Mouse (Mus musculus) right cerebral cortex, adult 2 months (tissue): Measurements from ENCODE around the gene Gadd45g.

Source experiments
- DNase-seq, 2 experiments: peaks; one replicate each; pipeline ENCODE4 v3.0.0; 2021 to 2022; ENCODE audit warnings: low spot score in 2 of 2

Gadd45g gene

GRCm38 (mm10) chr13:51846301-51846867 lies at the start of gene Gadd45g:
Gene Gadd45g (plus strand): TSS chr13:51846678.
- peak; percentile 94 to 95 for DNase-seq

- DNase-seq, result no peak
Measured at GRCm38 (mm10) chr13:51797899-51798746, 48.4 kb upstream of the Gadd45g start.

GRCm38 (mm10) chr13:51799735-51800522 lies 46.5 kb upstream of the Gadd45g start:
- DNase-seq, result no peak

- DNase-seq, result no peak
Measured at GRCm38 (mm10) chr13:51800921-51801320, 45.6 kb upstream of the Gadd45g start.

- DNase-seq, result peak; percentile 35 to 53
Measured at GRCm38 (mm10) chr13:51805634-51806033, 40.8 kb upstream of the Gadd45g start.

- no peak for DNase-seq
Measured at GRCm38 (mm10) chr13:51806220-51806619, 40.3 kb upstream of the Gadd45g start.

- peak; percentile 58 to 62 for DNase-seq
Measured at GRCm38 (mm10) chr13:51808141-51808540, 38.3 kb upstream of the Gadd45g start.

- no peak for DNase-seq
Measured at GRCm38 (mm10) chr13:51813621-51814615, 32.6 kb upstream of the Gadd45g start.

GRCm38 (mm10) chr13:51814646-51815045 lies 31.8 kb upstream of the Gadd45g start:
- DNase-seq, result no peak

GRCm38 (mm10) chr13:51815865-51816504 lies 30.5 kb upstream of the Gadd45g start:
- no peak for DNase-seq

- DNase-seq, result peak in 1 of 2 experiments; percentile 35
Measured at GRCm38 (mm10) chr13:51816559-51817041, 29.9 kb upstream of the Gadd45g start.

GRCm38 (mm10) chr13:51818170-51818943 lies 28.1 kb upstream of the Gadd45g start:
- DNase-seq, result no peak

GRCm38 (mm10) chr13:51818944-51819326 lies 27.5 kb upstream of the Gadd45g start:
- DNase-seq, result no peak

GRCm38 (mm10) chr13:51819351-51819750 lies 27.1 kb upstream of the Gadd45g start:
- no peak for DNase-seq

- no peak for DNase-seq
Measured at GRCm38 (mm10) chr13:51821988-51822387, 24.5 kb upstream of the Gadd45g start.

GRCm38 (mm10) chr13:51823822-51824495 lies 22.5 kb upstream of the Gadd45g start:
- no peak for DNase-seq

- peak; percentile 46 to 68 for DNase-seq
Measured at GRCm38 (mm10) chr13:51830744-51831450, 15.6 kb upstream of the Gadd45g start.

GRCm38 (mm10) chr13:51832491-51832890 lies 14.0 kb upstream of the Gadd45g start:
- no peak for DNase-seq
